Mouse (Mus musculus) cerebellum, adult 8-10 months (tissue): ENCODE results near the gene Ctps2.

ENCODE experiments used
- DNase-seq: peaks from one replicate; pipeline ENCODE4 v3.0.0; 2022

The Ctps2 gene

GRCm38 (mm10) chrX:162986876-162987495 is 85.9 kb downstream of the Ctps2 start:
- DNase-seq: no peak

GRCm38 (mm10) chrX:162991396-162991795 is 90.4 kb downstream of the Ctps2 start:
- DNase-seq: no peak

- DNase-seq: no peak
These were observed 91.1 kb downstream of the Ctps2 start for GRCm38 (mm10) chrX:162992121-162992520.

- no peak for DNase-seq
These were observed 126.8 kb downstream of the Ctps2 start for GRCm38 (mm10) chrX:163027864-163028263.

- DNase-seq: no peak
These were observed 137.7 kb downstream of the Ctps2 start for GRCm38 (mm10) chrX:163038767-163039166.

GRCm38 (mm10) chrX:163042771-163043170 is 141.7 kb downstream of the Ctps2 start:
- DNase-seq: no peak

GRCm38 (mm10) chrX:163063936-163064335 is 162.9 kb downstream of the Ctps2 start:
- no peak for DNase-seq
